Mouse (Mus musculus) thymus, adult 2 months (tissue): Measurements from ENCODE around the gene Spon1.

Experiments used
- CTCF ChIP-seq: fragments of 200-500 bp; IDR thresholded peaks from 2 replicates; pipeline ENCODE4 v1.5.1; 2012; ENCODE audit warnings: mild to moderate bottlenecking, control low read depth, low read length, moderate library complexity, borderline replicate concordance; ENCODE audit not compliant: control insufficient read depth, poor library complexity, insufficient read depth; ENCODE audit errors: extremely low read depth
- POLR2A ChIP-seq: fragments of 200-500 bp; IDR thresholded peaks from 2 replicates; pipeline ENCODE4 v1.6.1; 2012; ENCODE audit warnings: mild to moderate bottlenecking, low read length, control low read depth, moderate library complexity; ENCODE audit not compliant: control insufficient read depth, poor library complexity, insufficient read depth; ENCODE audit errors: extremely low read depth

GRCm38 (mm10) chr7:114065407-114066185 is 299.8 kb downstream of the Spon1 start:
- TF ChIP-seq CTCF (no peak), POLR2A (no peak)
